Mouse (Mus musculus): ENCODE data around the gene Numa1. TPM values are rescaled to one million over a fixed set of nuclear protein-coding genes. Genes with fewer than 3 reads are reported as not detected.

Numa1 gene
- total RNA-seq, 1 experiment: 91.0 TPM

DNA sequence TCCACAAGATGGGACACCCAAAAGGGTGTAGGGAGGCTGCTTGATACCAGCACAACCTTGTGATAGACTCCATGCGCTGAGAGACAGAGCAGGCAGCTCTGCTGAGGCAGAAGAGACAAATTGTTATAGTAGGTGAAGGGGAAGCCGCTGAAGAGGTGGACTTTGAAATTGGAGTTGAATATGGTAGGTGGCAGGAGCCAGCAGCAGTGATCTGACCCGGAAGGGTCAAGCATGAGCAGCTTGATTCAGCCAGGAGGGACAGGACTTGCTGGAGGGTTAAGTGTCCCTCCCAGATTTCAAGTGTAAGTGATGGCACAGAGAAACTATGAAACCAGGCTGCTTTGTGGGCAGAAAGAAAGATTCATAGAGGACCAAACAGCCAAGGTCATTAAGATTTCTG lies 51.2 kb downstream of the Numa1 start:
- DNase-seq (ENCODE audit: low read depth, low spot score): no peak
- in situ Hi-C loops (cut with MboI; ENCODE audit: low sequenced_read_pairs in 2 of 2, unreplicated experiment in 2 of 2): no loop called here
- H3K9ac ChIP-seq (ENCODE audit: insufficient read depth, low read depth, low read length, poor library complexity, severe bottlenecking): no peak overlapping the region
- no peak overlapping the region for H3K27ac ChIP-seq (ENCODE audit: insufficient read depth, low read depth, low read length, poor library complexity, severe bottlenecking)
- H3K36me3 ChIP-seq (ENCODE audit: control insufficient read depth, insufficient read depth, low read length, poor library complexity, severe bottlenecking): peaks cover 18% of the 10 kb centered on the region
- H3K4me1 ChIP-seq (ENCODE audit: control insufficient read depth in 2 of 2, insufficient read depth in 2 of 2, low read length in 2 of 2, poor library complexity in 1 of 2): peaks cover 0 to 6% of the 10 kb centered on the region in 2 experiments; a peak in 1 of 4 replicates
- H3K4me3 ChIP-seq (ENCODE audit: insufficient read depth in 1 of 2, low read depth in 1 of 2, low read length in 2 of 2, poor library complexity in 1 of 2, severe bottlenecking in 1 of 2): no peak overlapping the region
- no peaks in the 10 kb centered on the region for H3K9me3 ChIP-seq (ENCODE audit: control insufficient read depth, insufficient read depth, low read depth, low read length)
- no peak for TF ChIP-seq HCFC1 (IDR thresholded peaks at IDR 0.05; ENCODE audit: borderline replicate concordance, insufficient read depth, low read length)
- no peak for TF ChIP-seq MAFK (IDR thresholded peaks at IDR 0.05; ENCODE audit: insufficient read depth, low read depth, low read length)
- no peak for TF ChIP-seq ZC3H11A (IDR thresholded peaks at IDR 0.05; ENCODE audit: borderline replicate concordance, low read depth, low read length)
- TF ChIP-seq CHD2 (IDR thresholded peaks at IDR 0.05; ENCODE audit: low read depth, low read length): no peak
- no peak for TF ChIP-seq ZNF384 (IDR thresholded peaks at IDR 0.05; ENCODE audit: low read depth, low read length)

DNA sequence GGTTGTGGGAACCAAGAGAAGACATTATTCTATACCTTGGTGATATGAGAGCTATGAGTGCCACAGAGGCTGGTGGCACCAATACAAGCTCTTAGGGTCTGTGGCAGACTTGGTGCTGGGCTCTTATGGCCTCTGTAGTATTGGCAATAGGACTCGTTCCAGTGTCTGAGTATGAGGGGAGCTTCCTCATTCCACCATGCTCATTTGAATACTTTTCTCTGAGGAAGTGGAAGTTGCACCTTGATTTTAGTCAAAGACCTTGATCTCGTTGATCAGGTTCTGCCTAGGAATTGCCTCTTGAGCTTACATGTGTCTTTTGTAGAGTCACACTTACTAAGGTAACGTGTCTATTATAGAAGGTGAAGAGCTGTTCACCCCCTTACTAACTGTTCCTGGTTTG lies 60.3 kb downstream of the Numa1 start:
- Histone ChIP-seq H3K4me1 (ENCODE audit: control insufficient read depth in 2 of 2, insufficient read depth in 2 of 2, low read length in 2 of 2, poor library complexity in 1 of 2) (no peaks in the 10 kb centered on the region), H3K9ac (ENCODE audit: insufficient read depth, low read depth, low read length, poor library complexity, severe bottlenecking) (no peak overlapping the region), H3K36me3 (ENCODE audit: control insufficient read depth, insufficient read depth, low read length, poor library complexity, severe bottlenecking) (peaks cover 44% of the 10 kb centered on the region), H3K4me3 (ENCODE audit: insufficient read depth in 1 of 2, low read depth in 1 of 2, low read length in 2 of 2, poor library complexity in 1 of 2, severe bottlenecking in 1 of 2) (no peak overlapping the region), H3K27ac (ENCODE audit: insufficient read depth, low read depth, low read length, poor library complexity, severe bottlenecking) (no peak overlapping the region), H3K9me3 (ENCODE audit: control insufficient read depth, insufficient read depth, low read depth, low read length) (no peaks in the 10 kb centered on the region)
- no peak for DNase-seq (ENCODE audit: low read depth, low spot score)
- in situ Hi-C loops (cut with MboI; ENCODE audit: low sequenced_read_pairs in 2 of 2, unreplicated experiment in 2 of 2): no loop called here
- TF ChIP-seq ZC3H11A (IDR thresholded peaks at IDR 0.05; ENCODE audit: borderline replicate concordance, low read depth, low read length) (no peak), CHD2 (IDR thresholded peaks at IDR 0.05; ENCODE audit: low read depth, low read length) (no peak), ZNF384 (IDR thresholded peaks at IDR 0.05; ENCODE audit: low read depth, low read length) (no peak), MAFK (IDR thresholded peaks at IDR 0.05; ENCODE audit: insufficient read depth, low read depth, low read length) (no peak), HCFC1 (IDR thresholded peaks at IDR 0.05; ENCODE audit: borderline replicate concordance, insufficient read depth, low read length) (no peak)

DNA sequence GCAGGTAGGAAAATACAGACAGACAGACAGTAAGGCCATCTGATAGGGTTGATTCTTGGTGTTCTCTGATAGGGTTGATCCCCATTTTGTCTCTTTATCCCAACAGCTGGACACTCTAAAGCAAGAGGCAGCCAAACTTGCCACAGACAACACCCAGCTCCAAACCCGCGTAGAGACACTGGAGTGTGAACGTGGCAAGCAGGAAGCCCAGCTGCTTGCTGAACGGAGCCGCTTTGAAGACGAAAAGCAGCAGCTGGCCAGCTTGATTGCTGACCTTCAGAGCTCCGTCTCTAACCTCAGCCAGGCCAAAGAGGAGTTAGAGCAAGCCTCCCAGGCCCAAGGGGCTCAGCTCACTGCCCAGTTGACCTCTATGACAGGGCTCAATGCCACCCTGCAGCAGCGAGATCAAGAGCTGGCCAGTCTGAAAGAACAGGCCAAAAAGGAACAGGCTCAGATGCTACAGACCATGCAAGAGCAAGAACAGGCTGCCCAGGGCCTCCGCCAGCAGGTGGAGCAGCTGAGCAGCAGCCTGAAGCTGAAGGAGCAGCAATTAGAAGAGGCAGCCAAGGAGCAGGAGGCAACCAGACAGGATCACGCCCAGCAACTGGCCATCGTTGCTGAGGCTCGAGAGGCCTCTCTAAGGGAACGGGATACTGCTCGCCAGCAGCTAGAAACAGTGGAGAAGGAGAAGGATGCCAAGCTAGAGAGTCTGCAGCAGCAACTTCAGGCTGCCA lies 64.5 kb downstream of the Numa1 start:
- no peak overlapping the region for H3K27ac ChIP-seq (ENCODE audit: insufficient read depth, low read depth, low read length, poor library complexity, severe bottlenecking)
- H3K36me3 ChIP-seq (ENCODE audit: control insufficient read depth, insufficient read depth, low read length, poor library complexity, severe bottlenecking): peaks cover 68% of the 10 kb centered on the region
- no peak overlapping the region for H3K9ac ChIP-seq (ENCODE audit: insufficient read depth, low read depth, low read length, poor library complexity, severe bottlenecking)
- H3K4me1 ChIP-seq (ENCODE audit: control insufficient read depth in 2 of 2, insufficient read depth in 2 of 2, low read length in 2 of 2, poor library complexity in 1 of 2): peaks cover 0 to 8% of the 10 kb centered on the region in 2 experiments; a peak in 1 of 4 replicates
- TF ChIP-seq MAFK (IDR thresholded peaks at IDR 0.05; ENCODE audit: insufficient read depth, low read depth, low read length) (no peak), HCFC1 (IDR thresholded peaks at IDR 0.05; ENCODE audit: borderline replicate concordance, insufficient read depth, low read length) (no peak), ZC3H11A (IDR thresholded peaks at IDR 0.05; ENCODE audit: borderline replicate concordance, low read depth, low read length) (no peak), ZNF384 (IDR thresholded peaks at IDR 0.05; ENCODE audit: low read depth, low read length) (no peak)
- no peaks in the 10 kb centered on the region for H3K9me3 ChIP-seq (ENCODE audit: control insufficient read depth, insufficient read depth, low read depth, low read length)
- no peak overlapping the region for H3K4me3 ChIP-seq (ENCODE audit: insufficient read depth in 1 of 2, low read depth in 1 of 2, low read length in 2 of 2, poor library complexity in 1 of 2, severe bottlenecking in 1 of 2)
- in situ Hi-C loops (cut with MboI; ENCODE audit: low sequenced_read_pairs in 2 of 2, unreplicated experiment in 2 of 2): no loop called here
- peak; percentile 55 for DNase-seq (ENCODE audit: low read depth, low spot score)

DNA sequence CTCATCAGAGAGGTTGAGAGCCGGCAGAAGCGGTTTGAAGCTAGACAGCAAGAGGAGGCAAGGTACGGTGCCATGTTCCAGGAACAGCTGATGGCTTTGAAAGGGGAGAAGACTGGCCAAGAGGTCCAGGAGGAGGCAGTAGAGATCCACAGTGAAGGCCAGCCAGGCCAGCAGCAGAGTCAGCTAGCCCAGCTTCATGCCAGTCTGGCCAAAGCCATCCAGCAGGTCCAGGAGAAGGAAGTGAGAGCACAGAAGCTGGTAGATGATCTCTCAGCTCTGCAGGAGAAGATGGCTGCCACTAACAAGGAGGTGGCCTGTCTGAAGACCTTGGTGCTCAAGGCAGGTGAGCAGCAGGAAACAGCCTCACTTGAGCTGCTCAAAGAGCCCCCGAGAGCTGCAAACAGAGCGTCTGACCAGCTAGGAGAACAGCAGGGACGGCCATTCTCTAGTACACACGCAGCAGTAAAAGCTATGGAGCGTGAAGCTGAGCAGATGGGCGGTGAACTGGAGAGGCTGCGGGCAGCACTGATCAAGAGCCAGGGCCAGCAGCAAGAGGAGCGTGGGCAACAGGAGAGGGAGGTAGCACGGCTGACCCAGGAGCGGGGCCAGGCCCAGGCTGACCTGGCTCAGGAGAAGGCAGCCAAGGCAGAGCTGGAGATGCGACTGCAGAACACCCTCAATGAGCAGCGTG lies 65.7 kb downstream of the Numa1 start:
- peaks cover 0 to 8% of the 10 kb centered on the region in 2 experiments; a peak in 1 of 4 replicates for H3K4me1 ChIP-seq (ENCODE audit: control insufficient read depth in 2 of 2, insufficient read depth in 2 of 2, low read length in 2 of 2, poor library complexity in 1 of 2)
- H3K36me3 ChIP-seq (ENCODE audit: control insufficient read depth, insufficient read depth, low read length, poor library complexity, severe bottlenecking): peaks cover 66% of the 10 kb centered on the region
- in situ Hi-C loops (cut with MboI; ENCODE audit: low sequenced_read_pairs in 2 of 2, unreplicated experiment in 2 of 2): no loop called here
- TF ChIP-seq ZC3H11A (IDR thresholded peaks at IDR 0.05; ENCODE audit: borderline replicate concordance, low read depth, low read length): no peak
- TF ChIP-seq MAFK (IDR thresholded peaks at IDR 0.05; ENCODE audit: insufficient read depth, low read depth, low read length): no peak
- TF ChIP-seq ZNF384 (IDR thresholded peaks at IDR 0.05; ENCODE audit: low read depth, low read length): no peak
- no peak for TF ChIP-seq HCFC1 (IDR thresholded peaks at IDR 0.05; ENCODE audit: borderline replicate concordance, insufficient read depth, low read length)
- no peak for TF ChIP-seq CHD2 (IDR thresholded peaks at IDR 0.05; ENCODE audit: low read depth, low read length)
- no peak overlapping the region for H3K27ac ChIP-seq (ENCODE audit: insufficient read depth, low read depth, low read length, poor library complexity, severe bottlenecking)
- no peak overlapping the region for H3K4me3 ChIP-seq (ENCODE audit: insufficient read depth in 1 of 2, low read depth in 1 of 2, low read length in 2 of 2, poor library complexity in 1 of 2, severe bottlenecking in 1 of 2)
- DNase-seq (ENCODE audit: low read depth, low spot score): no peak
- no peaks in the 10 kb centered on the region for H3K9me3 ChIP-seq (ENCODE audit: control insufficient read depth, insufficient read depth, low read depth, low read length)
- peak overlapping the region; percentile 26; the same call in 1 of the 2 replicates for H3K9ac ChIP-seq (ENCODE audit: insufficient read depth, low read depth, low read length, poor library complexity, severe bottlenecking)
